Mouse (Mus musculus): ENCODE data around the gene Scg5.

The Scg5 gene

GRCm38 (mm10) chr2:113749309-113749708 lies 79.6 kb downstream of the Scg5 start:
- no peak for DNase-seq

GRCm38 (mm10) chr2:113728581-113728980 lies 100.3 kb downstream of the Scg5 start:
- DNase-seq: no peak

All from lung, adult 18-20 months (tissue).